Mouse (Mus musculus) cortical plate, adult 2 months (tissue): ENCODE data around the gene Pdzd7. TPM values are rescaled to one million over a fixed set of nuclear protein-coding genes. Genes with fewer than 3 reads are reported as not detected.

Source experiments
- H3K27ac ChIP-seq: fragments of 200-500 bp; 2 replicates; pipeline ENCODE4 v1.5.1; 2012; ENCODE audit warnings: low read length, control low read depth, inconsistent platforms; ENCODE audit not compliant: insufficient read depth
- H3K4me1 ChIP-seq: fragments of 200-500 bp; 2 replicates; pipeline ENCODE4 v1.6.1; 2011; ENCODE audit warnings: low read length; ENCODE audit not compliant: control insufficient read depth, insufficient read depth
- H3K4me3 ChIP-seq: fragments of 200-500 bp; 2 replicates; pipeline ENCODE4 v1.5.1; 2011; ENCODE audit warnings: mild to moderate bottlenecking, low read length, control low read depth; ENCODE audit not compliant: insufficient read depth
- CTCF ChIP-seq: fragments of 200-500 bp; IDR thresholded peaks from 2 replicates; pipeline ENCODE4 v1.5.1; 2011; ENCODE audit warnings: mild to moderate bottlenecking, control low read depth, low read length; ENCODE audit not compliant: insufficient read depth; ENCODE audit errors: extremely low read depth
- POLR2A ChIP-seq: fragments of 200-500 bp; IDR thresholded peaks from 2 replicates; pipeline ENCODE4 v1.6.1; 2011; ENCODE audit warnings: mild to moderate bottlenecking, low read length, control low read depth; ENCODE audit not compliant: insufficient read depth; ENCODE audit errors: extremely low read depth
- polyA plus RNA-seq: library from polyadenylated mRNA; depleted of rRNA; stranded (reverse); fragments of >200 nt; gene quantifications from 2 replicates; pipeline ENCODE4 v1.2.3, GENCODE M21; 2012; rRNA removed

Gene Pdzd7
- 7.5 and 8.8 TPM in 2 replicates for polyA plus RNA-seq

- peak within 1 kb of the TSS; percentile 59 for H3K4me3 ChIP-seq
- peaks cover 2% of the 10 kb centered on the region for H3K4me1 ChIP-seq
- TF ChIP-seq CTCF (no peak), POLR2A (no peak)
- H3K27ac ChIP-seq: peak within 1 kb of the TSS; percentile 93; the same call in 1 of the 2 replicates
Measured at GRCm38 (mm10) chr19:45045651-45046050, at the start of gene Pdzd7. Gene Pdzd7, minus strand, starts transcription at chr19:45045717.

- H3K4me1 ChIP-seq: no peaks in the 10 kb centered on the region
- TF ChIP-seq POLR2A: no peak
- TF ChIP-seq CTCF: peak; percentile 48
- H3K4me3 ChIP-seq: no peak overlapping the region
- H3K27ac ChIP-seq: no peak overlapping the region
Measured at GRCm38 (mm10) chr19:45081841-45082550, 36.5 kb upstream of the Pdzd7 start.

- no peak overlapping the region for H3K4me3 ChIP-seq
Measured at GRCm38 (mm10) chr19:45081279-45081678, 35.8 kb upstream of the Pdzd7 start.

GRCm38 (mm10) chr19:45080711-45081110, 35.2 kb upstream of the Pdzd7 start:
- Histone ChIP-seq H3K4me1 (no peaks in the 10 kb centered on the region), H3K4me3 (no peak overlapping the region; the same call in 1 of the 2 replicates)
- TF ChIP-seq CTCF: no peak
- no peak for TF ChIP-seq POLR2A

More at GRCm38 (mm10) chr19:45081279-45081678, 35.8 kb upstream of the Pdzd7 start:
- peak; percentile 91 for TF ChIP-seq CTCF
- no peak for TF ChIP-seq POLR2A
- no peak overlapping the region for H3K27ac ChIP-seq
- H3K4me1 ChIP-seq: no peaks in the 10 kb centered on the region

GRCm38 (mm10) chr19:45079769-45080515, 34.4 kb upstream of the Pdzd7 start:
- TF ChIP-seq POLR2A: no peak
- TF ChIP-seq CTCF: no peak
- Histone ChIP-seq H3K4me1 (no peaks in the 10 kb centered on the region), H3K4me3 (peak overlapping the region; percentile 30; the same call in 1 of the 2 replicates), H3K27ac (no peak overlapping the region)

More at GRCm38 (mm10) chr19:45080711-45081110, 35.2 kb upstream of the Pdzd7 start:
- H3K27ac ChIP-seq: no peak overlapping the region

GRCm38 (mm10) chr19:45078971-45079764, 33.7 kb upstream of the Pdzd7 start:
- no peak for TF ChIP-seq POLR2A
- peak; percentile 24; the same call in 1 of the 2 replicates for TF ChIP-seq CTCF
- Histone ChIP-seq H3K27ac (no peak overlapping the region), H3K4me3 (no peak overlapping the region; the same call in 1 of the 2 replicates), H3K4me1 (no peaks in the 10 kb centered on the region)

- H3K4me1 ChIP-seq: no peaks in the 10 kb centered on the region
- no peak overlapping the region for H3K27ac ChIP-seq
- no peak overlapping the region for H3K4me3 ChIP-seq
- TF ChIP-seq POLR2A (no peak), CTCF (no peak)
Measured at GRCm38 (mm10) chr19:45077742-45078645, 32.5 kb upstream of the Pdzd7 start.
